ENCODE assay signal across 8 mouse cellular contexts in genomic region chr9:58248746-58249413, GRCm38 (mm10). TPM values are rescaled to one million over a fixed set of nuclear protein-coding genes. Genes with fewer than 3 reads are reported as not detected.
DNase-seq lines count a peak whose midpoint lies in the region; ATAC-seq and TF ChIP-seq lines count a peak whose summit lies in the region.

No protein-coding gene starts in this region.

- TF ChIP-seq RAD21 in CH12.LX (IDR thresholded peaks at IDR 0.05; ENCODE audit: low read depth, low read length), result no peak

- peak overlapping the region; percentile 95 for H3K4me2 ChIP-seq in CH12.LX (ENCODE audit: insufficient read depth, low read depth, poor library complexity, severe bottlenecking)
- peak overlapping the region; percentile 62 for H3K4me2 ChIP-seq in forebrain, postnatal 0 days (ENCODE audit: low read depth)
- peak overlapping the region; percentile 73 for H3K4me2 ChIP-seq in liver, embryonic 14.5 days (ENCODE audit: low read depth)

- H3K4me3 ChIP-seq in erythroblast, embryonic 14.5 days (replicated peaks), result peak overlapping the region; percentile 90
- H3K4me3 ChIP-seq in CH12.LX (replicated peaks in 1 of 3; ENCODE audit: low read depth in 2 of 3, low read length in 2 of 3, poor library complexity in 1 of 3), result peak overlapping the region; percentile 73 to 89 (median 82)
- peak overlapping the region; percentile 37 for H3K4me3 ChIP-seq in forebrain, postnatal 0 days (ENCODE audit: low read depth, low read length)
- H3K4me3 ChIP-seq in liver, embryonic 14.5 days (ENCODE audit: insufficient read depth in 1 of 2, low read depth in 2 of 2, low read length in 2 of 2), result peak overlapping the region; percentile 87 to 95

- H3K79me2 ChIP-seq in CH12.LX (replicated peaks; ENCODE audit: control insufficient read depth, extremely low read depth, insufficient read depth, poor library complexity, severe bottlenecking), result peaks cover 37% of the 10 kb centered on the region

- no peak; the same call in 1 of the 2 replicates for TF ChIP-seq POLR2A in CH12.LX (IDR thresholded peaks at IDR 0.05; ENCODE audit: low read depth, low read length)

- H3K36me3 ChIP-seq in erythroblast, embryonic 14.5 days (ENCODE audit: control insufficient read depth), result peaks cover 40% of the 10 kb centered on the region
- peaks cover 9 to 14% of the 10 kb centered on the region in 2 experiments for H3K36me3 ChIP-seq in CH12.LX (replicated peaks in 1 of 2; ENCODE audit: control insufficient read depth in 1 of 2, insufficient read depth in 1 of 2, low read length in 1 of 2)
- no peaks in the 10 kb centered on the region for H3K36me3 ChIP-seq in forebrain, postnatal 0 days (ENCODE audit: insufficient read depth)
- peaks cover 15% of the 10 kb centered on the region for H3K36me3 ChIP-seq in liver, embryonic 14.5 days (replicated peaks; ENCODE audit: control insufficient read depth, insufficient read depth, low read depth)

- in situ Hi-C loops in CH12.LX (cut with MboI; ENCODE audit: low pct_ligation_motif_present, low pct_unique_long_range_greater_than_20kb, low sequenced_read_pairs), result loop anchor here (5.0 kb wide), 1 partner anchor 33 kb away; no protein-coding TSS in a partner anchor

- H3K4me1 ChIP-seq in erythroblast, embryonic 14.5 days (ENCODE audit: control insufficient read depth), result peaks cover 83% of the 10 kb centered on the region
- peaks cover 7 to 45% of the 10 kb centered on the region in 2 experiments for H3K4me1 ChIP-seq in CH12.LX (ENCODE audit: control insufficient read depth in 1 of 2, insufficient read depth in 2 of 2)
- 0 out of 2 replicates have a peak, but pooled peaks cover 5% of the 10 kb centered on the region for H3K4me1 ChIP-seq in forebrain, postnatal 0 days (ENCODE audit: insufficient read depth)
- peaks cover 28 to 34% of the 10 kb centered on the region in 2 experiments for H3K4me1 ChIP-seq in liver, embryonic 14.5 days (replicated peaks; ENCODE audit: control insufficient read depth in 2 of 2, insufficient read depth in 2 of 2, low read length in 1 of 2)

- dilution Hi-C loops in CH12.LX (cut with MboI; ENCODE audit: extremely low pct_ligation_motif_present, extremely low pct_unique_long_range_greater_than_20kb, low sequenced_read_pairs), result no loop called here

- WGBS in forebrain, postnatal 0 days, result 40% methylated on average over 7 of the region's 7 CpGs
- 6% methylated on average over 7 of the region's 7 CpGs for WGBS in liver, embryonic 14.5 days (ENCODE audit: insufficient replicate concordance)

- no peaks in the 10 kb centered on the region for H3K27me3 ChIP-seq in erythroblast, embryonic 14.5 days (ENCODE audit: control insufficient read depth)
- no peaks in the 10 kb centered on the region for H3K27me3 ChIP-seq in CH12.LX (replicated peaks)
- no peaks in the 10 kb centered on the region for H3K27me3 ChIP-seq in forebrain, postnatal 0 days (ENCODE audit: insufficient read depth, low read length)
- no peaks in the 10 kb centered on the region for H3K27me3 ChIP-seq in liver, embryonic 14.5 days (ENCODE audit: control insufficient read depth, insufficient read depth, low read length)

- no peak for TF ChIP-seq CTCF in CH12.LX (conservative IDR thresholded peaks at IDR 0.05 in 1 of 2, IDR thresholded peaks at IDR 0.05 in 1 of 2; ENCODE audit: low read depth in 2 of 2, low read length in 2 of 2)
- TF ChIP-seq CTCF in forebrain, postnatal 0 days (IDR thresholded peaks at IDR 0.05; ENCODE audit: low read depth), result no peak
- no peak for TF ChIP-seq CTCF in liver, embryonic 14.5 days (IDR thresholded peaks at IDR 0.05; ENCODE audit: low read depth)

- H3K9me3 ChIP-seq in erythroblast, embryonic 14.5 days (ENCODE audit: control insufficient read depth, low read length), result no peaks in the 10 kb centered on the region
- no peaks in the 10 kb centered on the region for H3K9me3 ChIP-seq in CH12.LX (replicated peaks; ENCODE audit: low read length)
- no peaks in the 10 kb centered on the region for H3K9me3 ChIP-seq in forebrain, postnatal 0 days (ENCODE audit: low read length)
- no peaks in the 10 kb centered on the region for H3K9me3 ChIP-seq in liver, embryonic 14.5 days (ENCODE audit: control insufficient read depth, low read length)

- no peak for ATAC-seq in erythroblast, adult 5-6 weeks (replicated peaks; ENCODE audit: low FRiP score, poor library complexity, severe bottlenecking)
- ATAC-seq in forebrain, postnatal 0 days, result no peak
- ATAC-seq in liver, embryonic 14.5 days (ENCODE audit: insufficient read depth), result peak; percentile 10; the same call in 1 of the 2 replicates

- H3K27ac ChIP-seq in CH12.LX (ENCODE audit: insufficient read depth, low read depth), result peak overlapping the region; percentile 77
- no peak overlapping the region for H3K27ac ChIP-seq in forebrain, postnatal 0 days (ENCODE audit: low read depth, low read length)
- peak overlapping the region; percentile 92 for H3K27ac ChIP-seq in liver, embryonic 14.5 days

- no peak for DNase-seq in CH12.LX (ENCODE audit: extremely low read depth)
- DNase-seq in forebrain, postnatal 0 days, result no peak
- DNase-seq in liver, embryonic 14.5 days (ENCODE audit: low read depth in 3 of 3, low spot score in 3 of 3), result peak in 1 of 3 experiments; percentile 29
- DNase-seq in ovary, postnatal 36 days (ENCODE audit: low spot score), result no peak
- DNase-seq in cerebellum, adult 11 months, result no peak
- no peak for DNase-seq in ovary, adult 18-20 months (ENCODE audit: low spot score)

- H3K9ac ChIP-seq in CH12.LX (ENCODE audit: insufficient read depth, low read depth), result peak overlapping the region; percentile 86
- peak overlapping the region; percentile 51 for H3K9ac ChIP-seq in forebrain, postnatal 0 days
- H3K9ac ChIP-seq in liver, embryonic 14.5 days (replicated peaks), result peak overlapping the region; percentile 81

- TF ChIP-seq EP300 in CH12.LX (IDR thresholded peaks at IDR 0.05; ENCODE audit: low read length), result no peak
- no peak for TF ChIP-seq EP300 in liver, embryonic 14.5 days (IDR thresholded peaks at IDR 0.05; ENCODE audit: low read depth)

TF ChIP-seq in CH12.LX, 34 proteins besides CTCF, POLR2A, EP300 and RAD21:
- no peak for TF ChIP-seq ETS1 (conservative IDR thresholded peaks at IDR 0.05; ENCODE audit: low read depth, low read length)
- TF ChIP-seq MXI1 (IDR thresholded peaks at IDR 0.05; ENCODE audit: low read depth, low read length), result peak; percentile 23; the same call in 1 of the 2 replicates
- TF ChIP-seq ZNF384 (IDR thresholded peaks at IDR 0.05; ENCODE audit: low read depth, low read length), result 0 out of 2 replicates have a peak, but pooled peaks have one; percentile 7
- no peak for TF ChIP-seq IRF4 (IDR thresholded peaks at IDR 0.05; ENCODE audit: low read depth, low read length)

RNA-seq across cellular contexts. Expression of gene Pml, which starts 0.7 kb away (rescaled TPM):
- 6.8 and 10.8 TPM in 2 replicates for polyA plus RNA-seq in erythroblast, embryonic 14.5 days (2012)
- total RNA-seq in erythroblast, adult 5-6 weeks (2015; ENCODE audit: low replicate concordance), result 43.0 and 50.8 TPM in 2 replicates
- 51.6 and 69.0 TPM in 2 replicates for total RNA-seq in erythroblast, adult 5-6 weeks (2017; ENCODE audit: low replicate concordance)
- total RNA-seq in CH12.LX (2012; rRNA removed) (21.2 and 26.6 TPM in 2 replicates), CH12.LX (2014; rRNA removed) (6.4 and 8.3 TPM in 2 replicates)
- 54.1 and 56.9 TPM in 2 replicates for polyA plus RNA-seq in CH12.LX (2012; ENCODE audit: insufficient read length, low read depth)
- total RNA-seq in forebrain, postnatal 0 days (2014; rRNA removed), result 3.4 and 4.8 TPM in 2 replicates
- 2.6 and 3.7 TPM in 2 replicates for polyA plus RNA-seq in forebrain, postnatal 0 days (2015; fragmentation: Nextera tagmentation; extraction: Ambion mirVana)
- 16.7 and 17.6 TPM in 2 replicates for polyA plus RNA-seq in liver, embryonic 14.5 days (2012; rRNA removed)
- 17.1 and 19.3 TPM in 2 replicates for polyA plus RNA-seq in liver, embryonic 14.5 days (2014; fragmentation: Nextera tagmentation; extraction: Ambion mirVana)

RNA-seq across cellular contexts. Expression of gene Stoml1, which starts 4.1 kb away (rescaled TPM):
- polyA plus RNA-seq in erythroblast, embryonic 14.5 days (2012), result 0.10 TPM in 1 of 2 replicates, not detected in the other
- 1.2 and 8.6 TPM in 2 replicates for total RNA-seq in erythroblast, adult 5-6 weeks (2015; ENCODE audit: low replicate concordance)
- 2.1 and 2.3 TPM in 2 replicates for total RNA-seq in erythroblast, adult 5-6 weeks (2017; ENCODE audit: low replicate concordance)
- total RNA-seq in CH12.LX (2012; rRNA removed) (40.7 and 41.1 TPM in 2 replicates), CH12.LX (2014; rRNA removed) (35.3 and 35.4 TPM in 2 replicates)
- 34.0 and 35.4 TPM in 2 replicates for polyA plus RNA-seq in CH12.LX (2012; ENCODE audit: insufficient read length, low read depth)
- total RNA-seq in forebrain, postnatal 0 days (2014; rRNA removed), result 148 and 149 TPM in 2 replicates
- polyA plus RNA-seq in forebrain, postnatal 0 days (2015; fragmentation: Nextera tagmentation; extraction: Ambion mirVana), result 142 and 144 TPM in 2 replicates
- polyA plus RNA-seq in liver, embryonic 14.5 days (2012; rRNA removed), result 4.1 and 4.8 TPM in 2 replicates
- 2.5 and 3.8 TPM in 2 replicates for polyA plus RNA-seq in liver, embryonic 14.5 days (2014; fragmentation: Nextera tagmentation; extraction: Ambion mirVana)

RNA-seq across cellular contexts. Expression of gene Islr2, which starts 44.8 kb away (rescaled TPM):
- polyA plus RNA-seq in erythroblast, embryonic 14.5 days (2012), result not detected in 2 replicates
- not detected in 2 replicates for total RNA-seq in erythroblast, adult 5-6 weeks (2015; ENCODE audit: low replicate concordance)
- not detected in 2 replicates for total RNA-seq in erythroblast, adult 5-6 weeks (2017; ENCODE audit: low replicate concordance)
- total RNA-seq in CH12.LX (2012; rRNA removed) (not detected in 2 replicates), CH12.LX (2014; rRNA removed) (not detected in 2 replicates)
- 0.35 TPM in 1 of 2 replicates, not detected in the other for polyA plus RNA-seq in CH12.LX (2012; ENCODE audit: insufficient read length, low read depth)
- total RNA-seq in forebrain, postnatal 0 days (2014; rRNA removed), result 612 and 779 TPM in 2 replicates
- 54.0 and 58.3 TPM in 2 replicates for polyA plus RNA-seq in forebrain, postnatal 0 days (2015; fragmentation: Nextera tagmentation; extraction: Ambion mirVana)
- 0.03 and 0.35 TPM in 2 replicates for polyA plus RNA-seq in liver, embryonic 14.5 days (2012; rRNA removed)
- polyA plus RNA-seq in liver, embryonic 14.5 days (2014; fragmentation: Nextera tagmentation; extraction: Ambion mirVana), result not detected in 2 replicates

RNA-seq across cellular contexts. Expression of gene Islr, which starts 44.8 kb away (rescaled TPM):
- polyA plus RNA-seq in erythroblast, embryonic 14.5 days (2012), result not detected in 2 replicates
- 0.63 TPM in 1 of 2 replicates, not detected in the other for total RNA-seq in erythroblast, adult 5-6 weeks (2015; ENCODE audit: low replicate concordance)
- not detected in 2 replicates for total RNA-seq in erythroblast, adult 5-6 weeks (2017; ENCODE audit: low replicate concordance)
- total RNA-seq in CH12.LX (2012; rRNA removed) (not detected in 2 replicates), CH12.LX (2014; rRNA removed) (not detected in 2 replicates)
- polyA plus RNA-seq in CH12.LX (2012; ENCODE audit: insufficient read length, low read depth), result not detected in 2 replicates
- 31.0 and 45.8 TPM in 2 replicates for total RNA-seq in forebrain, postnatal 0 days (2014; rRNA removed)
- 27.4 and 32.2 TPM in 2 replicates for polyA plus RNA-seq in forebrain, postnatal 0 days (2015; fragmentation: Nextera tagmentation; extraction: Ambion mirVana)
- 3.3 and 3.6 TPM in 2 replicates for polyA plus RNA-seq in liver, embryonic 14.5 days (2012; rRNA removed)
- polyA plus RNA-seq in liver, embryonic 14.5 days (2014; fragmentation: Nextera tagmentation; extraction: Ambion mirVana), result 1.1 and 1.7 TPM in 2 replicates

Comparison
In these comparisons a context has a peak if more than half of its experiments do, and no peak if none do; other contexts are left out.
1. H3K4me3 ChIP-seq: peak in every context shown above with its lines; median percentile 91 in liver, embryonic 14.5 days; 90 in erythroblast, embryonic 14.5 days; 82 in CH12.LX; 37 in forebrain, postnatal 0 days.
2. RNA of gene Islr2, which starts 44.8 kb away (polyA plus RNA-seq): 54.0 to 58.3 TPM in forebrain, postnatal 0 days; 0.35 TPM in CH12.LX, 0.03 to 0.35 TPM in liver, embryonic 14.5 days and not detected in erythroblast, embryonic 14.5 days; every median in the first group is over 10 times any median in the second.
3. Peak in every context shown above with its lines, with median percentiles within 50 percentile points of each other: H3K4me2 ChIP-seq and H3K9ac ChIP-seq.